Mouse (Mus musculus): ENCODE data around the gene Ppp6r2. TPM values are rescaled to one million over a fixed set of nuclear protein-coding genes. Genes with fewer than 3 reads are reported as not detected.

The Ppp6r2 gene
- polyA plus RNA-seq, 1 experiment from 2014 or later: 12.4 TPM

DNA sequence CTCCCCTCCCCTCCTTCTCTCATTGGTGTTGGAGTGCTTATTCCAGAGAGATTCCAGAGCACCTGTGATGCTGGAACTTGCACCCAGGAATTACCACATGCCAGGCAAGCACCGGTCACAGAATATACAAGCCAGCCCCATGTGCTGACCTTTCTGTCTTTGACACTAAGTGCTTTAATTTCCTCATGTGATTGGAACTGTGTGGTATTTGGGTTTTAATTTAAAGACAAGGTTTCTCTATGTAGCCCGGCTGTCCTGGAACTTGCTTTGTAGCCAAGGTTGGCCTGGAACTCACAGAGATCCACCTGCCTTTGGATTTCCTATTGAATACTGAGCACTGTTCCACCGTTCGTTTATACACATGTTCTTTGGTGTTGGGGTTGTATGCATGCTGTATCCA lies 22.7 kb downstream of the Ppp6r2 start:
- H3K27ac ChIP-seq: no peak overlapping the region
- WGBS: 84% methylated on average over 4 of the region's 4 CpGs
- H3K36me3 ChIP-seq: peaks cover 7% of the 10 kb centered on the region
- no peak overlapping the region for H3K4me3 ChIP-seq
- H3K27me3 ChIP-seq (ENCODE audit: insufficient read depth, poor library complexity, severe bottlenecking): no peaks in the 10 kb centered on the region
- no peak for DNase-seq (ENCODE audit: low spot score)
- H3K4me1 ChIP-seq: no peaks in the 10 kb centered on the region
- no peaks in the 10 kb centered on the region for H3K9me3 ChIP-seq

DNA sequence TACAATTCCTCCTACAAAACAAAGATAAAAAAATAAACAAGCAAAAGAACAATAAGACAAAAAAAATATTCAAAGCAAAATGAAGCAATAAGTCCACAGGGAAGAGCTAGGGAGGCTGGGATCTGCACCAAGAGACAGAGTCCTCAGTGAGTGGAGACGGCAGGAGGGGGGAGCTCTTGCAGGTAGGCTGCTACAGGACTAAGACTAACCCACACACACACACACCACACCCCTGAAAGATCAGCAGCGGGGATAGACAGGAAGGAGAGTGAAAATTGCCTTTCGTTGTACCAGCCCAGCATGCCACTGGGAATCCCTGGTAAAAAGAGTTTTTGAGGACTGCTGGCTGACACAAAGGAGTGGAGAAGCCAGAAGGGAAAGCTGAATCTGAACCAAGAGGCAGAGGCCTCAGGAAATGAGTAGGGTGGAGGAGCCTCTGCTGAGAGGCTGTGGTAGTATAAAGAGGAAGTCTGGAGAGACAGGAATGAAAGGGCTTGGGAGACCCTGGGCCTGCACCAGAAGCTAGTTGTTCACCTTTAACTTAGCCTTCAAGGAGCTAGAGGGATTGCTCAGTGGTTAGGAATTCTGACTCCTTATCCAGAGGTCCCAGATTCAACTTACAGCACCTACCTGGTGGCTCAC lies 28.5 kb downstream of the Ppp6r2 start:
- no peaks in the 10 kb centered on the region for H3K9me3 ChIP-seq
- no peaks in the 10 kb centered on the region for H3K27me3 ChIP-seq (ENCODE audit: insufficient read depth, poor library complexity, severe bottlenecking)
- WGBS: 48% methylated on average over 3 of the region's 3 CpGs
- 0 out of 2 replicates have a peak, but pooled peaks cover 3% of the 10 kb centered on the region for H3K4me1 ChIP-seq
- no peak for DNase-seq (ENCODE audit: low spot score)
- no peak overlapping the region for H3K4me3 ChIP-seq
- peak overlapping the region; percentile 65 for H3K27ac ChIP-seq
- H3K36me3 ChIP-seq: peaks cover 24% of the 10 kb centered on the region

DNA sequence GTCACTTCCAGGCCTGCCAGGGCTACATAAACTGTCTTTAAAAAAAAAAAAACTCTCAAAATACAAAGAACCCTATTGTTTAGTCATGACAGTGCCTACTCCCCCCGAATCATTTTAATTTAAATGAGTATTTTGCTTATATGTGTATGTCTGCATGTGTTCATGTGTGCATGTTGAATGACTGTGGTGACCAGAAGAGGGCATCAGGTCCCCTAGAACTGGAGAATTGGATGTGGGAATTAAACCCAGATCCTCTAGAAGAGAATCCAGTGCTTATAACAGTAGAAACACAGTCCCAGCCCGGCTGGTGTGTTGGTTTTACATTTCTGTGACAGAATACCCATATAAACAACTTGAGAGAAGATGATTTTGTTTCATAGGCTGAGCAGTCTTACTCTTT lies 29.7 kb downstream of the Ppp6r2 start:
- 0 out of 2 replicates have a peak, but pooled peaks cover 3% of the 10 kb centered on the region for H3K4me1 ChIP-seq
- no peak overlapping the region for H3K27ac ChIP-seq
- no peaks in the 10 kb centered on the region for H3K27me3 ChIP-seq (ENCODE audit: insufficient read depth, poor library complexity, severe bottlenecking)
- WGBS: 81% methylated on average over 2 of the region's 2 CpGs
- H3K36me3 ChIP-seq: peaks cover 24% of the 10 kb centered on the region
- H3K4me3 ChIP-seq: no peak overlapping the region
- no peak for DNase-seq (ENCODE audit: low spot score)
- no peaks in the 10 kb centered on the region for H3K9me3 ChIP-seq

DNA sequence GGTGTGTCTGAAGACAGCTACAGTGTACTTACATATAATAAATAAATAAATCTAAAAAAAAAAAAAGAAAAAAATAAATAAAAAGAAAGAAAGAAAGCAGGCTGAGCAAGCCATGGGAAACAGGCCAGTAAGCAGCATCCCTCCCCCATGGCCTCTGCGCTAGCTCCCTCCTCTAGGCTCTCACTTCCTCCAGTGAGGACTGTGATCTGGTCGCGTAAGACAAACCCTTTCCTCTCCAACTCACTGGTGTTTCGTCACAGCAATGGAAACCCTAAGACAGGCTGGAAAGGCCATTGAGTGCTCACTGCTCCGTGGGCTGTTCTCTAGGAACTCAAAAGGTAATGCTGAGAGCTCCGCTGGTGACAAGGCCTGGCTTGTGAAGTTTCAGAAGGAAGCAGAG lies 37.7 kb downstream of the Ppp6r2 start:
- H3K9me3 ChIP-seq: no peaks in the 10 kb centered on the region
- no peak overlapping the region for H3K27ac ChIP-seq
- H3K4me3 ChIP-seq: no peak overlapping the region
- H3K36me3 ChIP-seq: peaks cover 25% of the 10 kb centered on the region; the same call in 1 of the 2 replicates
- H3K27me3 ChIP-seq (ENCODE audit: insufficient read depth, poor library complexity, severe bottlenecking): no peaks in the 10 kb centered on the region
- DNase-seq (ENCODE audit: low spot score): no peak
- 74% methylated on average over 6 of the region's 6 CpGs for WGBS
- peaks cover 7% of the 10 kb centered on the region; the same call in 1 of the 2 replicates for H3K4me1 ChIP-seq

DNA sequence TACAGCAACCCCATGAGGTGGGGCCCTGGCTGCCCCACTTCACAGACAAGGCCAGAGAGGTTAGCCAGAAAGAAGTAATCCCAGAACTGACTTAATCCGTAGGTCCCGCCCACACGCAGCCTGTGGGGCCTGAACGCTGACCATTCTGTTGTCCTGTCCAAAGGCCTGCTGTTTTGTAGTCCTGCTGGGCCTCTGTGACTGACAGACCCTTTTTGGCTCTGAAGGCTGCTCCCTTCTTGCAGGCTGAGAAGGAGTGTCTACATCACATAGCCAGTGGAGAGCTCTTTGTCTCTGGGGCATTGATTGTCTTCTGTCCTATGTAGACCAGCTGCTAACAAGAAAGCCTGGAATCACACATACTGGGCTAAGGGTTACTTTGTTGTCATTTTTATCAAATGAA lies 44.0 kb downstream of the Ppp6r2 start:
- H3K36me3 ChIP-seq: peaks cover 47% of the 10 kb centered on the region
- H3K4me1 ChIP-seq: peaks cover 7% of the 10 kb centered on the region; the same call in 1 of the 2 replicates
- 93% methylated on average over 4 of the region's 4 CpGs for WGBS
- H3K4me3 ChIP-seq: no peak overlapping the region
- H3K27ac ChIP-seq: no peak overlapping the region
- H3K27me3 ChIP-seq (ENCODE audit: insufficient read depth, poor library complexity, severe bottlenecking): no peaks in the 10 kb centered on the region
- no peaks in the 10 kb centered on the region for H3K9me3 ChIP-seq
- no peak for DNase-seq (ENCODE audit: low spot score)

DNA sequence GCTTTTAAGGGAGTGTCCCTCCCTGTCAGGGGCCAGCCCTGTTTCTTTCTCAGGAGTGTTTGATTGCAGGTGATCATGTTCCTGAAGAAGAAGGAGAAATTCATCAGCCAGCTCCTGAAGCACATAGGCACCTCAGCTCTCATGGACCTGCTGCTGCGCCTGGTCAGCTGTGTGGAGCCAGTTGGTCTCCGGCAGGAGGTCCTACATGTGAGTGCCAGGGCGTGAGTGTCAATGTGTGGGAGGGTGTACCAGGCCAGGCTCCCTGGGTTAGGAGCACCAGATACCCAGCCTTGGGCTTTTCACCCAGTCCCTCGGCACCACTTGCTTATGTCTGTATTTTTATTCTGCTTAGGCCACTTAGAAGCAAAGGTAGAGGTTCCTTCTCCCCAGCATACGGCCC lies 47.6 kb downstream of the Ppp6r2 start:
- H3K4me3 ChIP-seq: no peak overlapping the region
- H3K9me3 ChIP-seq: no peaks in the 10 kb centered on the region
- H3K27ac ChIP-seq: no peak overlapping the region
- no peaks in the 10 kb centered on the region for H3K27me3 ChIP-seq (ENCODE audit: insufficient read depth, poor library complexity, severe bottlenecking)
- DNase-seq (ENCODE audit: low spot score): no peak
- 92% methylated on average over 5 of the region's 5 CpGs for WGBS
- H3K36me3 ChIP-seq: peaks cover 52% of the 10 kb centered on the region
- H3K4me1 ChIP-seq: no peaks in the 10 kb centered on the region

DNA sequence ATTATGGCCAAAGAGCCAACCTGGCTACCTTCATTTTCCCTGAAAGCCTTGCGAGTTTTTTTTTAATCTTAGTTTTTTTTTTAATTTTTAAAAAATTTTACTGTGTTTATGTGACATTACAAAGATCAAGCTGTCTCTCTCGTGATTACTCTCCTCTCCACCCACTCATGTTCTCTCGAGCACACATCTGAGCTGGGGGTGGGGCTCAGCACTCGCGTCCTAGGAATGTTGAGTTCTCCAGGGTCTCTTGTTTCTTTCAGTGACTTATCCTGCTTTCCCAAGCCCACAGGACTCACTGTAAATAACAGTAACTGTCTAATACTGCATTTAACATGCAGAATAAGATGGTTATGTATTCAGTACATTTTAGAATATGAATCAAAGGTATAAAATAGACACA lies 53.1 kb downstream of the Ppp6r2 start:
- H3K27ac ChIP-seq: no peak overlapping the region
- WGBS: 67% methylated on average over 5 of the region's 5 CpGs
- H3K27me3 ChIP-seq (ENCODE audit: insufficient read depth, poor library complexity, severe bottlenecking): no peaks in the 10 kb centered on the region
- no peak for DNase-seq (ENCODE audit: low spot score)
- H3K9me3 ChIP-seq: no peaks in the 10 kb centered on the region
- peaks cover 46% of the 10 kb centered on the region for H3K36me3 ChIP-seq
- H3K4me1 ChIP-seq: no peaks in the 10 kb centered on the region
- H3K4me3 ChIP-seq: no peak overlapping the region

DNA sequence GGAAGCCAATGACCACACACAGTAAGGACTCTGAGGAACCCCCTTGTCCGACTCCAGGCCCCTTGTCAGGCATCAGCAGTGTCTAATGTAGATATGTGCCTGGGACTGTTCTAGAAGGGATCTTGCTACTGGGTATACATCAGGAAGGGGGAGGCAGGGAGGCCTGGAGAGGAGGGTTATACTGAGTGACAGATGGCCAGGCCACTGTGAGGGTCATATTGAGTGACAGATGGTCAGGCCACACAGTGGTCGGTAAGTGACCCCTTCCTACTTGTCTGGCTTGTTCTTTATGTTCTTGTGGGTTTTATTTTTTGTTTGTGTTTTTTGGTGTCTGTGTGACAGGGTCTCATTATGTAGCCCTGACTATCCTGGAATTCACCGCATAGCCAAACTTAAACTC lies 64.1 kb downstream of the Ppp6r2 start:
- peaks cover 62% of the 10 kb centered on the region for H3K36me3 ChIP-seq
- no peak overlapping the region for H3K4me3 ChIP-seq
- H3K27me3 ChIP-seq (ENCODE audit: insufficient read depth, poor library complexity, severe bottlenecking): no peaks in the 10 kb centered on the region
- 87% methylated on average over 3 of the region's 3 CpGs for WGBS
- no peak for DNase-seq (ENCODE audit: low spot score)
- H3K9me3 ChIP-seq: no peaks in the 10 kb centered on the region
- H3K4me1 ChIP-seq: no peaks in the 10 kb centered on the region
- H3K27ac ChIP-seq: no peak overlapping the region

DNA sequence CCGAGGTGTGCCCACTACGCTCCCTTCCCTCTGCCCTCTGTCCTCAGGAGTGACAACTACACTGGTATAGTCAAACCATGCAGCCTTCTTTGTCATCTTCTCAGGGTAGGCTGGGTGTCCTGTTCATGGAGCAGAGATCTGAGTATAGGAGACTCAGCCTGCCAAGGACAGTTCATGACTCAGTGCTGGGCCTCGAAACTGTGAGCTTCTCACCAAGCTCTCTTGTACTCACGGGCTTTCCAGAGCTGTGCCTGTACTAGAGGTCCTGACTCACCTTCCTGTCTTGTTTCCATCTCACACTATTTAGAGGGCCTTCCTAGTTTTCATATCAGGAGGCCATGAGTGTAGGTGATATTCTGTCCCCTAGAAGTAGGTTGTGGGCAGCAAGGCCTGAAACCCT lies 66.0 kb downstream of the Ppp6r2 start:
- 89% methylated on average over 4 of the region's 4 CpGs for WGBS
- no peaks in the 10 kb centered on the region for H3K27me3 ChIP-seq (ENCODE audit: insufficient read depth, poor library complexity, severe bottlenecking)
- H3K36me3 ChIP-seq: peaks cover 80% of the 10 kb centered on the region
- H3K9me3 ChIP-seq: no peaks in the 10 kb centered on the region
- no peak overlapping the region for H3K4me3 ChIP-seq
- no peaks in the 10 kb centered on the region for H3K4me1 ChIP-seq
- H3K27ac ChIP-seq: no peak overlapping the region
- DNase-seq (ENCODE audit: low spot score): no peak

DNA sequence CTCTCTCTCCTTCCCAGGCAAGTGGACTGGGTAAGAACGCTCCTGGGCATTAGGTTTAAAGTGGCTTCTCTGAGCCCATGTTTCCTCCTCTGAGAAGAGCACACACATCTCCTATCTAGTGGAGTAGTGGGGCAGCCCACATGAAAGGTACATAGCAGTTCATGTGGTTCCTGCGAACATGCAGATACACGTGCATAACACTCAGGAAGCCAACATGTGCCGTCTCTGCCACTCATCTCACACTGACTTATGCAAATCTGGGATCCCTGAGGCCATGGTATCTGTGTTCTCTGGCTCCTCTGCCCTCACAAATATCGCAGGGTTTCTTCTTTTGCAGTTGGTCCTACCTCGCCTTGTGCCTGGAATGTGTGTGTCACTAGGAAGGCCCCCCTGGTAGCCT lies 71.2 kb downstream of the Ppp6r2 start:
- no peak overlapping the region for H3K27ac ChIP-seq
- peaks cover 89% of the 10 kb centered on the region for H3K36me3 ChIP-seq
- H3K4me3 ChIP-seq: no peak overlapping the region
- H3K27me3 ChIP-seq (ENCODE audit: insufficient read depth, poor library complexity, severe bottlenecking): no peaks in the 10 kb centered on the region
- WGBS: 86% methylated on average over 6 of the region's 6 CpGs
- peaks cover 6% of the 10 kb centered on the region; the same call in 1 of the 2 replicates for H3K4me1 ChIP-seq
- no peaks in the 10 kb centered on the region for H3K9me3 ChIP-seq
- no peak for DNase-seq (ENCODE audit: low spot score)

DNA sequence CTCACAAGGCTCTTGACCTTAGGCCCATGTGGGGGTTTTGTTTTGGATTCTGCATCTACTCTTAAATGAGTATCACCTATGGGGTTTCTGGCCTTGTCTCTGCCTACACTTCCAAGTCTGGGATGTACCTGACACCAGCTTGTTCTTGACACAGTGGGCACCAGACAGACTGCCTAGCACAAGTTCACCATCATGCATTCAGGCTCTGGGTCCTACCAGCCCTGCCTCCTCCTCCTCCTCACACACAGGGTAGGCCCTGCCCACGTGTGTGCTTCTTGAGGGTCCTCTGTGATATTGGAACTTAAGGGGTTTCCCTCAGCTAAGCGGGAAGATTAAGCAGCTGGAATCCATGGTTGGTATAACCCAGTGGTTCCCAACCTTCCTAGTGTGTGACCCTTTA lies 72.7 kb downstream of the Ppp6r2 start:
- H3K36me3 ChIP-seq: peaks cover 92% of the 10 kb centered on the region
- no peak for DNase-seq (ENCODE audit: low spot score)
- no peaks in the 10 kb centered on the region for H3K27me3 ChIP-seq (ENCODE audit: insufficient read depth, poor library complexity, severe bottlenecking)
- H3K4me1 ChIP-seq: peaks cover 9% of the 10 kb centered on the region; the same call in 1 of the 2 replicates
- H3K9me3 ChIP-seq: no peaks in the 10 kb centered on the region
- no peak overlapping the region for H3K27ac ChIP-seq
- 82% methylated on average over 2 of the region's 2 CpGs for WGBS
- H3K4me3 ChIP-seq: no peak overlapping the region

DNA sequence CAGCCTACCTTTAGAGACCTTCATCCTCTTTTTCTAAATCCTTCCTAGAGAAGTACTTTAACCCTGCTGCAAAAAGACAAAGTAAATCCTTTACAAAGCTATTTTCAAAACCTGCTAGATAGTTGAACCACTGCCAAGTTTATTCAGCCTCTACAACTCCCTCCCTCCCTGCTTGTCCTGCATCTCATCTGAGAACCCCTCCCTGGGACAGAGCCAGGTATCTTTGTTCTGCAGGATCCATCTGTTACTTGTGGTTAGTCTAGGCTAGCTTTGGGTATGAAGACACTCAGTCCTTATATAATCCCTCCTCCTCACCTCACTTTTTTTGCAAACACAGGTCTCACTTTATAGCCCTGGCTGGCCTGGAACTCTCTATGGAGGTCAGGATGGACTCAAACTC lies 73.7 kb downstream of the Ppp6r2 start:
- Histone ChIP-seq H3K27me3 (ENCODE audit: insufficient read depth, poor library complexity, severe bottlenecking) (no peaks in the 10 kb centered on the region), H3K36me3 (peaks cover 92% of the 10 kb centered on the region)
- DNase-seq (ENCODE audit: low spot score): no peak

DNA sequence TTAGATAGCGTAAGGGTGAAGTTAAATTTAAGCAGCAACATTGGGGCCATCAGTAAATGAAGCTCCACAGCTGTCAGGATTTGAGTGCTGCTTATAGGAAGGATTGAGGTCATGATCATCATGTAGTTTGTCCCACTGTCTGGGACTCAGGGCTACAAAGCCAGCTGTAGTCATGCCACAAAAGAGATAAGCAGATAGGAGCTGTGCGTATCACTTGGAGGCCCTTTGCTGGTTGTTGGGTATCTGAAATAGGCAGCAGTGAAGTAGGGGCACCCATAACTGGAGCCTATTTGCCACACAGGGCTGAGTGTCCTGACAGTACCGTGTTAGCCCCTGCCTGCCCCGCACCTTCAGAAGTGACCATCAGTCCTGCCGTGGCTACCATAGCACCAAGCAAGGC lies 74.1 kb downstream of the Ppp6r2 start:
- 90% methylated on average over 5 of the region's 5 CpGs for WGBS
- no peaks in the 10 kb centered on the region for H3K9me3 ChIP-seq
- peaks cover 9% of the 10 kb centered on the region; the same call in 1 of the 2 replicates for H3K4me1 ChIP-seq
- peaks cover 92% of the 10 kb centered on the region for H3K36me3 ChIP-seq
- no peak for DNase-seq (ENCODE audit: low spot score)
- no peaks in the 10 kb centered on the region for H3K27me3 ChIP-seq (ENCODE audit: insufficient read depth, poor library complexity, severe bottlenecking)
- H3K4me3 ChIP-seq: no peak overlapping the region
- H3K27ac ChIP-seq: no peak overlapping the region

More for the DNA sequence above, 73.7 kb downstream of the Ppp6r2 start:
- no peak overlapping the region for H3K27ac ChIP-seq
- no peaks in the 10 kb centered on the region for H3K9me3 ChIP-seq
- H3K4me3 ChIP-seq: no peak overlapping the region
- peaks cover 9% of the 10 kb centered on the region; the same call in 1 of the 2 replicates for H3K4me1 ChIP-seq

DNA sequence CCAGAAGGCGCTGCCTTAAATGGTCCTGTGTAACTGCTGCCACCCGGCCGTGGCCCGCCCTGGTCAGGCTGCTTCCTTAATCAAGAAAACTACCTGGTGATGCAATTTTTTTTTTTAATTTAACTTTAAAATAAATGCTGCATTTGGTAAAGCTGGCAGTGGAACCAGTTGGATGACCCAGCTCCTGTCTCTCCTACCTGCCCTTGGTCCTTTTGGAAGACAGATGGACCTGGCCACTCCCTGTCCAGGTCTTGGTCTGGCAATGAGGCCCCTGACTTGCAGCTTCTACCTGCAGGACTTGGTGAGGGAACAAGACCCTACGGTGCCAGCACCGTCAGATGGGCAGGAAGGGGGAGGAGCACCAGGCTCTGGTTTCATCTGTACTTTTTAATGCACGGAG lies 74.8 kb downstream of the Ppp6r2 start:
- H3K4me1 ChIP-seq: peaks cover 9% of the 10 kb centered on the region; the same call in 1 of the 2 replicates
- no peak overlapping the region for H3K27ac ChIP-seq
- no peaks in the 10 kb centered on the region for H3K9me3 ChIP-seq
- peaks cover 91% of the 10 kb centered on the region for H3K36me3 ChIP-seq
- H3K27me3 ChIP-seq (ENCODE audit: insufficient read depth, poor library complexity, severe bottlenecking): no peaks in the 10 kb centered on the region
- no peak for DNase-seq (ENCODE audit: low spot score)
- no peak overlapping the region for H3K4me3 ChIP-seq
- WGBS: 88% methylated on average over 7 of the region's 7 CpGs

Data from heart, embryonic 10.5 days (tissue).